Mouse (Mus musculus): Measurements from ENCODE around the gene Mtnr1b. TPM values are rescaled to one million over a fixed set of nuclear protein-coding genes. Genes with fewer than 3 reads are reported as not detected.

The Mtnr1b gene
- polyA plus RNA-seq, 1 experiment from 2014 or later: not detected

DNA sequence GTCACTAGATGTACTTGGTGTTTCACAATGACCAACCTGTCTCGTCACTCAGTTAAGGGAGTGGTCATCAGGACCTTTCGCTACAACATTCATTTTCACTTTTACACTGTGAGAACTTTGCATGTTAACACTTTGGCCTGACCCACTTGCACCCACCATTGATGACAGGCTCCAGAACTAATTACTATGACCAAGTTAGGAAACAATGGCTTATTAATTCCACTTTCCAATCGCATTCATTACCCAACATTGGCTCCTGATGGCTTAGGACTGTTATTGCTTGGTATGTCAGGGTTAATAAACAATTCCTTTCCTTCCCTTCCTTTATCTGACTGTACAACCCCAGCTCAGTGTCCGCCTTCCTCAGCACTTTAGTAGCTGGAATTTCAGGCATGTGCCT is 92.4 kb downstream of the Mtnr1b start:
- WGBS: 45% methylated on average over 4 of the region's 4 CpGs
- H3K9me3 ChIP-seq (replicated peaks; ENCODE audit: control insufficient read depth, low read length): no peaks in the 10 kb centered on the region
- no peak overlapping the region for H3K4me3 ChIP-seq (ENCODE audit: low read length)
- H3K4me1 ChIP-seq (ENCODE audit: control insufficient read depth, insufficient read depth, low read length): peaks cover 2% of the 10 kb centered on the region; the same call in 1 of the 2 replicates
- ATAC-seq (replicated peaks; ENCODE audit: extremely low read depth, insufficient read depth, low FRiP score): no peak
- H3K27me3 ChIP-seq (ENCODE audit: control insufficient read depth, insufficient read depth, low read length): no peaks in the 10 kb centered on the region
- no peaks in the 10 kb centered on the region for H3K36me3 ChIP-seq (ENCODE audit: control insufficient read depth, insufficient read depth)
- H3K27ac ChIP-seq (ENCODE audit: low read length): no peak overlapping the region
- H3K9ac ChIP-seq (ENCODE audit: low read length): no peak overlapping the region
- no peak overlapping the region for H3K4me2 ChIP-seq (ENCODE audit: low read depth, low read length)

DNA sequence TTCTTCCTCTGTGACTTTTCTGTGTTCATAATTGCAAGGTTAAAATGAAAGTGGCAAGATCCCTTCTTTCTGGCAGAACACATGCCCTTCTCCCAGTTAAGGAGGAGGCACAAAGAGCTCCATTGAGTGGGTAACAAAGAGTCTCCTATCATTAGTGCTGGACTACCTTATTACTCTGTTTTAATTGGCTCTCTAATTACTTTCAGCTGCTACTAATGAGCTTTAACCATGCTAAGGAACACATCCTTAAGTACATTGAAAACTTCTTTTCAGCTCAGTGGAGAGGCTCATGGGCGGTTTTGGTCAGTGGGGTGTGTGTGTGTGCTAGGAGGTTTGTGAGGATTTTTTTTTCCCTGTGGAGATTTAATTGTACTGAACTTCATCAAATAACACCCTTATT is 99.4 kb downstream of the Mtnr1b start:
- no peak for ATAC-seq (replicated peaks; ENCODE audit: extremely low read depth, insufficient read depth, low FRiP score)
- no peaks in the 10 kb centered on the region for H3K27me3 ChIP-seq (ENCODE audit: control insufficient read depth, insufficient read depth, low read length)
- WGBS: 84% methylated on average over 1 of the region's 1 CpGs

More for the DNA sequence above, 99.4 kb downstream of the Mtnr1b start:
- H3K27ac ChIP-seq (ENCODE audit: low read length): no peak overlapping the region
- no peak overlapping the region for H3K4me2 ChIP-seq (ENCODE audit: low read depth, low read length)
- no peaks in the 10 kb centered on the region for H3K4me1 ChIP-seq (ENCODE audit: control insufficient read depth, insufficient read depth, low read length)
- no peak overlapping the region for H3K4me3 ChIP-seq (ENCODE audit: low read length)
- H3K9ac ChIP-seq (ENCODE audit: low read length): no peak overlapping the region
- H3K36me3 ChIP-seq (ENCODE audit: control insufficient read depth, insufficient read depth): no peaks in the 10 kb centered on the region
- H3K9me3 ChIP-seq (replicated peaks; ENCODE audit: control insufficient read depth, low read length): no peaks in the 10 kb centered on the region

Other genes with a start within 250 kb of the Mtnr1b start
- gene Deup1, start 246.6 kb downstream of the Mtnr1b start, polyA plus RNA-seq (2015; fragmentation: Nextera tagmentation; extraction: Ambion mirVana): 1.5 and 2.5 TPM in 2 replicates
- gene Slc36a4, start 164.8 kb downstream of the Mtnr1b start, polyA plus RNA-seq (2015; fragmentation: Nextera tagmentation; extraction: Ambion mirVana): 7.7 and 8.9 TPM in 2 replicates

All from heart, embryonic 16.5 days (tissue).